Mouse (Mus musculus) layer of hippocampus, adult 11-12 months (tissue): ENCODE measurements at regions not wholly inside any gene's neighbourhood (a gene's known extent, or its start where the extent isn't known, plus 50 kb on each side); places are given as distances from the start of the nearest gene placed in this dataset.
A peak's percentile ranks its signal among the peaks of the same experiment; 100 is the strongest.

Source experiments
- DNase-seq: peaks from one replicate; pipeline ENCODE4 v3.0.0; 2022; ENCODE audit warnings: low spot score

GRCm38 (mm10) chr12:27838384-27838783 lies 496.0 kb upstream of the Sox11 start:
- peak; percentile 13 for DNase-seq

GRCm38 (mm10) chr12:27826208-27826607 lies 483.8 kb upstream of the Sox11 start:
- no peak for DNase-seq

GRCm38 (mm10) chr12:27823392-27823791 lies 481.0 kb upstream of the Sox11 start:
- no peak for DNase-seq

GRCm38 (mm10) chr12:27796642-27797041 lies 454.3 kb upstream of the Sox11 start:
- DNase-seq = no peak

- DNase-seq = no peak
Measured at GRCm38 (mm10) chr12:27786716-27787291, 444.4 kb upstream of the Sox11 start.

- DNase-seq = no peak
Measured at GRCm38 (mm10) chr12:27780801-27781200, 438.4 kb upstream of the Sox11 start.

- no peak for DNase-seq
Measured at GRCm38 (mm10) chr12:27765948-27766347, 423.6 kb upstream of the Sox11 start.

- DNase-seq = no peak
Measured at GRCm38 (mm10) chr12:27759016-27759415, 416.6 kb upstream of the Sox11 start.

GRCm38 (mm10) chr12:27757641-27758040 lies 415.3 kb upstream of the Sox11 start:
- no peak for DNase-seq

GRCm38 (mm10) chr12:27724619-27725200 lies 382.3 kb upstream of the Sox11 start:
- DNase-seq = no peak

- no peak for DNase-seq
Measured at GRCm38 (mm10) chr12:27680459-27680858, 338.1 kb upstream of the Sox11 start.

- no peak for DNase-seq
Measured at GRCm38 (mm10) chr12:27673404-27673803, 331.0 kb upstream of the Sox11 start.

GRCm38 (mm10) chr12:27670650-27671084 lies 328.3 kb upstream of the Sox11 start:
- DNase-seq = no peak

- DNase-seq = no peak
Measured at GRCm38 (mm10) chr12:27670190-27670589, 327.8 kb upstream of the Sox11 start.

GRCm38 (mm10) chr12:27669542-27669941 lies 327.2 kb upstream of the Sox11 start:
- no peak for DNase-seq

- DNase-seq = no peak
Measured at GRCm38 (mm10) chr12:27666456-27666855, 324.1 kb upstream of the Sox11 start.

- DNase-seq = no peak
Measured at GRCm38 (mm10) chr12:27663126-27663525, 320.8 kb upstream of the Sox11 start.

- no peak for DNase-seq
Measured at GRCm38 (mm10) chr12:27662723-27663122, 320.3 kb upstream of the Sox11 start.

GRCm38 (mm10) chr12:27657536-27657935 lies 315.2 kb upstream of the Sox11 start:
- DNase-seq = no peak

- no peak for DNase-seq
Measured at GRCm38 (mm10) chr12:27653541-27653940, 311.2 kb upstream of the Sox11 start.

- DNase-seq = no peak
Measured at GRCm38 (mm10) chr12:27648602-27649001, 306.2 kb upstream of the Sox11 start.

GRCm38 (mm10) chr12:27646497-27647307 lies 304.3 kb upstream of the Sox11 start:
- DNase-seq = no peak

GRCm38 (mm10) chr12:27619616-27620015 lies 277.2 kb upstream of the Sox11 start:
- no peak for DNase-seq
